28 mouse cellular contexts compared by ENCODE assay signal in genomic region chr11:63507387-63507786, GRCm38 (mm10).
"Had no signal": no experiment of that assay in that cellular context is flagged by ENCODE, and none has a peak within 500 bp of the region (broad histone marks: within the 10 kb centered on the region; RNA-seq: fewer than 3 reads in every experiment).

No protein-coding gene starts in this region.

- H3K4me1 ChIP-seq: hindbrain, embryonic 10.5 days; intestine, embryonic 15.5 days; limb, embryonic 10.5 days; limb, embryonic 12.5 days; liver, embryonic 13.5 days had no signal

- H3K4me3 ChIP-seq: gastrocnemius, adult 2 months; heart, adult 2 months; heart, embryonic 13.5 days; heart, embryonic 15.5 days; hindbrain, embryonic 10.5 days; hindbrain, embryonic 12.5 days; intestine, embryonic 15.5 days; layer of hippocampus, adult 2 months; left cerebral cortex, adult 2 months; limb, embryonic 10.5 days; limb, embryonic 12.5 days; liver, embryonic 13.5 days had no signal

- ATAC-seq: hindbrain, embryonic 16.5 days; inflammation-experienced regulatory T-cells, adult 6 months; intestine, embryonic 15.5 days; intestine, postnatal 0 days had no signal

- H3K4me2 ChIP-seq: heart, embryonic 11.5 days; heart, embryonic 13.5 days; heart, embryonic 15.5 days; hindbrain, embryonic 12.5 days; hindbrain, embryonic 14.5 days; intestine, embryonic 15.5 days; limb, embryonic 12.5 days; liver, embryonic 11.5 days; liver, embryonic 13.5 days had no signal

- H3K9me3 ChIP-seq: heart, embryonic 13.5 days; heart, embryonic 15.5 days; hindbrain, embryonic 10.5 days; hindbrain, embryonic 12.5 days; intestine, embryonic 15.5 days; limb, embryonic 10.5 days; limb, embryonic 12.5 days; liver, embryonic 13.5 days had no signal

- H3K27ac ChIP-seq: gastrocnemius, adult 2 months; heart, adult 2 months; heart, embryonic 13.5 days; heart, embryonic 15.5 days; hindbrain, embryonic 10.5 days; hindbrain, embryonic 12.5 days; hindbrain, embryonic 14.5 days; intestine, embryonic 15.5 days; layer of hippocampus, adult 2 months; left cerebral cortex, adult 2 months; limb, embryonic 10.5 days; limb, embryonic 12.5 days; liver, embryonic 13.5 days had no signal

- DNase-seq: gastrocnemius, adult 2 months; gastrocnemius, postnatal 10 days; gastrocnemius, postnatal 25 days; heart, adult 2 months; heart, postnatal 14 days; heart, postnatal 4 days; kidney, adult 18-20 months; kidney, adult 8-10 months; kidney, postnatal 10 days; kidney, postnatal 25 days; kidney, postnatal 4 days; liver; liver, embryonic 13.5 days had no signal

- H3K36me3 ChIP-seq: heart, embryonic 13.5 days; heart, embryonic 15.5 days; hindbrain, embryonic 10.5 days; hindbrain, embryonic 12.5 days; intestine, embryonic 15.5 days; limb, embryonic 10.5 days; limb, embryonic 12.5 days; liver, embryonic 13.5 days had no signal

- H3K27me3 ChIP-seq: heart, embryonic 13.5 days; heart, embryonic 15.5 days; hindbrain, embryonic 12.5 days; intestine, embryonic 15.5 days; limb, embryonic 12.5 days; liver, embryonic 13.5 days had no signal

- H3K9ac ChIP-seq: heart, embryonic 13.5 days; heart, embryonic 15.5 days; hindbrain, embryonic 12.5 days; hindbrain, embryonic 14.5 days; intestine, embryonic 15.5 days; limb, embryonic 12.5 days; liver, embryonic 13.5 days had no signal
